Mouse (Mus musculus): Measurements from ENCODE around the gene Actl6a. TPM values are rescaled to one million over a fixed set of nuclear protein-coding genes. Genes with fewer than 3 reads are reported as not detected.

Actl6a gene
- polyA plus RNA-seq, 1 experiment from 2014 or later: 105 TPM

GRCm38 (mm10) chr3:32670196-32670595 is 35.9 kb upstream of the Actl6a start:
- DNase-seq (ENCODE audit: low read depth, low spot score) (no peak), ATAC-seq (no peak)
- ChIA-PET POLR2A (no interaction called here), CTCF (interaction anchor here (1.0 kb wide), 1 partner anchor 26 kb away, joined by 3 read pairs; no protein-coding TSS in a partner anchor)
- in situ Hi-C loops (cut with MboI; ENCODE audit: low pct_unique_long_range_greater_than_20kb): no loop called here
- TF ChIP-seq CTCF (IDR thresholded peaks at IDR 0.05): no peak
- H3K27me3 ChIP-seq: peaks cover 17% of the 10 kb centered on the region

GRCm38 (mm10) chr3:32673151-32673550 is 32.9 kb upstream of the Actl6a start:
- in situ Hi-C loops (cut with MboI; ENCODE audit: low pct_unique_long_range_greater_than_20kb): no loop called here
- H3K27me3 ChIP-seq: peaks cover 13% of the 10 kb centered on the region
- CTCF ChIA-PET: no interaction called here
- TF ChIP-seq CTCF (IDR thresholded peaks at IDR 0.05): no peak
- POLR2A ChIA-PET: no interaction called here
- ATAC-seq (no peak), DNase-seq (ENCODE audit: low read depth, low spot score) (no peak)

- ATAC-seq: no peak
- no peak for DNase-seq (ENCODE audit: low read depth, low spot score)
- no peak for TF ChIP-seq CTCF (IDR thresholded peaks at IDR 0.05)
- ChIA-PET CTCF (no interaction called here), POLR2A (no interaction called here)
- in situ Hi-C loops (cut with MboI; ENCODE audit: low pct_unique_long_range_greater_than_20kb): no loop called here
- H3K27me3 ChIP-seq: peaks cover 8% of the 10 kb centered on the region
Measured at GRCm38 (mm10) chr3:32676393-32676792, 29.7 kb upstream of the Actl6a start.

- DNase-seq (ENCODE audit: low read depth, low spot score): no peak
- ChIA-PET CTCF (no interaction called here), POLR2A (no interaction called here)
- in situ Hi-C loops (cut with MboI; ENCODE audit: low pct_unique_long_range_greater_than_20kb): no loop called here
- no peak for ATAC-seq
- H3K27me3 ChIP-seq: peaks cover 48% of the 10 kb centered on the region
- no peak for TF ChIP-seq CTCF (IDR thresholded peaks at IDR 0.05)
Measured at GRCm38 (mm10) chr3:32682910-32683531, 23.1 kb upstream of the Actl6a start.

GRCm38 (mm10) chr3:32684631-32685030 is 21.5 kb upstream of the Actl6a start:
- ATAC-seq: no peak
- in situ Hi-C loops (cut with MboI; ENCODE audit: low pct_unique_long_range_greater_than_20kb): no loop called here
- TF ChIP-seq CTCF (IDR thresholded peaks at IDR 0.05): no peak
- ChIA-PET CTCF (no interaction called here), POLR2A (no interaction called here)
- DNase-seq (ENCODE audit: low read depth, low spot score): no peak
- peaks cover 45% of the 10 kb centered on the region for H3K27me3 ChIP-seq

- CTCF ChIA-PET: interaction anchor here (1.9 kb wide), 1 partner anchor 64 kb away, joined by 4 read pairs; no protein-coding TSS in a partner anchor
- DNase-seq (ENCODE audit: low read depth, low spot score) (no peak), ATAC-seq (no peak)
- in situ Hi-C loops (cut with MboI; ENCODE audit: low pct_unique_long_range_greater_than_20kb): no loop called here
- peaks cover 42% of the 10 kb centered on the region for H3K27me3 ChIP-seq
- POLR2A ChIA-PET: no interaction called here
- TF ChIP-seq CTCF (IDR thresholded peaks at IDR 0.05): no peak
Measured at GRCm38 (mm10) chr3:32686537-32686936, 19.6 kb upstream of the Actl6a start.

- DNase-seq (ENCODE audit: low read depth, low spot score): no peak
- ChIA-PET POLR2A (no interaction called here), CTCF (interaction anchor here (1.9 kb wide), 1 partner anchor 65 kb away, joined by 4 read pairs; no protein-coding TSS in a partner anchor)
- no peak for TF ChIP-seq CTCF (IDR thresholded peaks at IDR 0.05)
- no peak for ATAC-seq
- in situ Hi-C loops (cut with MboI; ENCODE audit: low pct_unique_long_range_greater_than_20kb): no loop called here
- H3K27me3 ChIP-seq: peaks cover 39% of the 10 kb centered on the region
Measured at GRCm38 (mm10) chr3:32687156-32687555, 18.9 kb upstream of the Actl6a start.

GRCm38 (mm10) chr3:32689567-32689999 is 16.5 kb upstream of the Actl6a start:
- ChIA-PET CTCF (no interaction called here), POLR2A (no interaction called here)
- H3K27me3 ChIP-seq: peaks cover 28% of the 10 kb centered on the region
- in situ Hi-C loops (cut with MboI; ENCODE audit: low pct_unique_long_range_greater_than_20kb): no loop called here
- DNase-seq (ENCODE audit: low read depth, low spot score) (no peak), ATAC-seq (no peak)
- no peak for TF ChIP-seq CTCF (IDR thresholded peaks at IDR 0.05)

GRCm38 (mm10) chr3:32690008-32690407 is 16.1 kb upstream of the Actl6a start:
- in situ Hi-C loops (cut with MboI; ENCODE audit: low pct_unique_long_range_greater_than_20kb): loop anchor here (10.0 kb wide), 1 partner anchor 365 kb away; no protein-coding TSS in a partner anchor
- no peak for DNase-seq (ENCODE audit: low read depth, low spot score)
- H3K27me3 ChIP-seq: peaks cover 27% of the 10 kb centered on the region
- POLR2A ChIA-PET: no interaction called here
- no peak for ATAC-seq
- TF ChIP-seq CTCF (IDR thresholded peaks at IDR 0.05): no peak
- CTCF ChIA-PET: no interaction called here

GRCm38 (mm10) chr3:32690901-32691300 is 15.2 kb upstream of the Actl6a start:
- TF ChIP-seq CTCF (IDR thresholded peaks at IDR 0.05): no peak
- DNase-seq (ENCODE audit: low read depth, low spot score): no peak
- CTCF ChIA-PET: no interaction called here
- POLR2A ChIA-PET: no interaction called here
- in situ Hi-C loops (cut with MboI; ENCODE audit: low pct_unique_long_range_greater_than_20kb): loop anchor here (10.0 kb wide), 1 partner anchor 366 kb away; no protein-coding TSS in a partner anchor
- peaks cover 28% of the 10 kb centered on the region for H3K27me3 ChIP-seq
- ATAC-seq: no peak

- ChIA-PET CTCF (interaction anchor here (1.7 kb wide), 1 partner anchor 86 kb away, joined by 3 read pairs; no protein-coding TSS in a partner anchor), POLR2A (no interaction called here)
- in situ Hi-C loops (cut with MboI; ENCODE audit: low pct_unique_long_range_greater_than_20kb): loop anchor here (10.0 kb wide), 1 partner anchor 367 kb away; no protein-coding TSS in a partner anchor
- TF ChIP-seq CTCF (IDR thresholded peaks at IDR 0.05): no peak
- H3K27me3 ChIP-seq: peaks cover 26% of the 10 kb centered on the region
- ATAC-seq (no peak), DNase-seq (ENCODE audit: low read depth, low spot score) (no peak)
Measured at GRCm38 (mm10) chr3:32691841-32692240, 14.3 kb upstream of the Actl6a start.
